Mouse (Mus musculus) layer of hippocampus, adult 9-10 months (tissue): ENCODE data around the gene Pfkl.
A peak's percentile ranks its signal among the peaks of the same experiment; 100 is the strongest.
"Not testable (repeated sequence)": the region's sequence is repeated elsewhere in the genome, so short reads cannot be mapped to it uniquely, and the experiment has no call there.

Experiments
- DNase-seq: peaks from one replicate; pipeline ENCODE4 v3.0.0; 2022; ENCODE audit warnings: low spot score

Gene Pfkl

DNA sequence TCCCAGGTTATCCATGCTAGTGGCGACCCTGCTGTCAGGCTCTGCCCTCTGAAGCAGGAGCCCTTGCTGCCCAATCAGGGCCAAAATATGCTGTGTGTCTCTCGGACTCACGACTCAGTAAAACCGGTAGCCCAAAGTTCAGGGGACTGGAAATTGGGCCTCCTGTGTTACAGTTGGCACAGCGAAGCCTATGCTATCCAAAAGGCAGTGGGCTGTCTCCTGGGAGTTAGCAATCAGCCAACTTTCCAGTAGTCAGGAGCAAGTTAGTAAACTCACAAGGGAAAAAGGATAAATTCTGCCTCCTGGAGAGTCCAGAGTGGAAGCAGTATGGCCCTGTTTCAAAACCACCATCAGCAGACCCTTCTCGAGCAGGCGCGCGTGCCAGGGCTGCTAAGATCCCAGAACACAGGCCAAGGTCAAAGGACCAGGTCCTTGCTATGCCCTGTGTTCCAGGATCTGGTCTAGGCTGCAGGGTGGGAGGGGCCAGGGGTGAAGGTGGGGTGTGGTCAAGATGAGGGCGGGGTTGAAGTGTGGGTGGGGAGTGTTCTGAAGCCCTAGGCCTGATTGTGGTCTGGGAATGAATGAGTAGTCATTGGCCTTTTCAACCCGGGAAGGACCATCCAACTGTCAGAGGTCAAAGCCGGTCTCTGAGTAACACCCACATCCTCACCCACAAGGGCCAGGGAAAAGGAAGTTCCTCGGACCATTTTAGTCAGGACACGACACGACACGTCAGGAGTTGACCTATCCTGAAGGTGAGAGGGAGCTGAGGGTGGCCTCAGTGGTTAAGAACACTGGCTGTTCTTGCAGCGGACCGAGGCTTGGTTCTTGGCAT, 3.0 kb upstream of the Pfkl start:
- no peak for DNase-seq

DNA sequence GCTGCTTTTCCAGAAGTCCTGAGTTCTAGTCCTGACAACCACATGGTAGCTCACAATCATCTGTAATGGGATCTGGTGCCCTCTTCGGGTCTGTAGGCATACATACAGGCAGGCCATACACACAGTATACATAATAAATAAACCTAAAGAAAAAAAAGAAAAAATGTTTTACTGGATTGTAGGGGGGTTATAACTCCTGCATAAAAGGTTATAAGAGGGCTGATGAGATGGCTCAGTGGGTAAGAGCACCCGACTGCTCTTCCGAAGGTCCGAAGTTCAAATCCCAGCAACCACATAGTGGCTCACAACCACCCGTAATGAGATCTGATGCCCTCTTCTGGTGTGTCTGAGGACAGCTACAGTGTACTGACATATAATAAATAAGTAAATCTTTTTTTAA, 1.2 kb upstream of the Pfkl start:
- not testable (repeated sequence) for DNase-seq

DNA sequence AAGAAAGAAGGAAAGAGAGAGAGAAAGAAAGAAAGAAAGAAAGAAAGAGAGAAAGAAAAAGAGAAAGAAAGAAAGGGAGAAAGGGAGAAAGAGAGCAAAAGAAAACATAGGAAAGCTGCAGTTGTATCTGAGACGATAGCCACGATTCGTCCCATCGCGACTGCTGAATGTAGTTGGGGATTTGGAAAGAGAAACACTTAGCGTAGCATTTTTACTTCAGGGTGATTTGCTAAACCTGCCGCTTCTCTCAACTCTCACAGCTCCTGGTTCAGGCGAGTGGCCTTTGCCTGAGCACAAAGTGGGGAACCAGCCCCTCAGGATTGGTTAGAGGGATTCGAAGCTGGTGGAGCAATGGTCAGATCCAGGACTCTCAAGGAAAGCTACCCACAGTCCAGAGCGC, 452 bp upstream of the Pfkl start:
- DNase-seq = no peak

DNA sequence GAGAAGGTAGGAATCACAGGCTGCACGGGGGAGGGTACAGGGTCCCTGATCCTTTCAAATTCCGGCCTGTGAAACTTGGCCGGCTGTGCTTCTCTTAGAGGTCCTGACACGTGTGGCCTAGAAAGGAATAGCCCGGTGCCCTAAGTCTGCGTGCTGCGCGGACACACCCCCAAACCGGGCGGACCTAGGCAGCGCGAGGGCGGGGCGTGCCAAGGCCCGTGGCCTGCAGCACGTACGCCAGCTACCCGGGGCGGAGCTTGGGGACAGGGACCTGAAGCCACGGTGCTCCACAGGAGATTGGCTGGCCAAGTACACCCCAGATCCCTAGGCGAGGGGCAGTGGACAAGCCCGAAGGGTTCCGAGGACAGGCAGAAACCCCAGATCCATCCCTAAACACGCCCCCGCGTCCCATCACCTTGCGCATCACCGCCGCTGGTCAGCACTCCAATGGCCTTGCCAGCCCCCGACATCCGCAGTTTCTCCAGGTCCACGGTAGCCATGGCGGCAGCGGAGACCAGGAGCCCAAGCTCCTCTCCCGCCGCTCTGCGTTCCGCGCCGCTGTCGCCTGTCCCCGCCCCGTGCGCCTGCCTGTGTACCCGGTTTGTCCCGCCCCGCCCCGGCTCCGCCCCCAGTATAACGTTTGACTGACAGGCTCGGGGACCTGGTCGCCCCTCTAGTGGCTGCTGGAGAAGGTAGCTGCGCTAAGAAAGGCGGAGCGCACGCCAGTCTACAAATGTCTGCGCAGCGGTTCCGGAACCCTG, 519 bp downstream of the Pfkl start:
- DNase-seq = peak; percentile 79

DNA sequence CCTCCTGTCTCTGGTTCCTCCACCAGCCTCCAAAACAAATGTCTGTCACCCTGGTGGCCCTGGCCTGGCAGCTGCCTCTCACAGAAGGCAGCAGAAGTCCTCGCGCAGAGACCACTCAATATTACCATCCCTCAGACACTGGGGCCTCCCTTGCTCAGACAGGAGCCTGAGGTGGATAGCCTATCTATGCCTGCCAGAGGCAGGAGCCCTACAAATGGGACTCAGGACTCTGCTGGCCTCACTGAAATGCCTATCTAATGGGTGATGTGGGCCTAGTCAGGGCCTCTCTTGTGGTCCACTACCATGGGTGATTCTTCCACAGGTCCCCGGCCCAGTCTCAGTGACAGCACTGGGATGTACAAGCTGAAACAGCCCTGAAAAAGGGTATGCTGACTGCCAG, 1.7 kb downstream of the Pfkl start:
- DNase-seq = no peak

DNA sequence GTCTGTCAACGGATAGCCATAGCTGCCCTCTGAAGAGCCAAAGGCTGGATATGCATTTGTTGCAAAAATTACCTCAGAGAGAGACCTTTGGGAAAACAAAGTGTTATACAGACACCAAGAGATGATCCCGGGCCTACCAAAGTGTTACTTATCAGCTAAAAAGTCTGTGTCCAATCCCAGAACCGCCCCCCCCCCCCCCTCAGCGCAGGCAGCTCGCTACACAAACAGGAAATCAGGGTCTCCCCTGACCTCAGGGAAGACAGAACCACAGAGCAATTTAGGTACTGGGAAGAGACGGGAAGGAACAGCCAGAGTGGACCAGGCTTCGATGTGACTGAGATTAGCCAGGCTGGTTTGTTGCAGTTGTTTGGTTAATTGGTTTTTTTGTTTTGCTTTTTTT, 2.7 kb downstream of the Pfkl start:
- DNase-seq = no peak

DNA sequence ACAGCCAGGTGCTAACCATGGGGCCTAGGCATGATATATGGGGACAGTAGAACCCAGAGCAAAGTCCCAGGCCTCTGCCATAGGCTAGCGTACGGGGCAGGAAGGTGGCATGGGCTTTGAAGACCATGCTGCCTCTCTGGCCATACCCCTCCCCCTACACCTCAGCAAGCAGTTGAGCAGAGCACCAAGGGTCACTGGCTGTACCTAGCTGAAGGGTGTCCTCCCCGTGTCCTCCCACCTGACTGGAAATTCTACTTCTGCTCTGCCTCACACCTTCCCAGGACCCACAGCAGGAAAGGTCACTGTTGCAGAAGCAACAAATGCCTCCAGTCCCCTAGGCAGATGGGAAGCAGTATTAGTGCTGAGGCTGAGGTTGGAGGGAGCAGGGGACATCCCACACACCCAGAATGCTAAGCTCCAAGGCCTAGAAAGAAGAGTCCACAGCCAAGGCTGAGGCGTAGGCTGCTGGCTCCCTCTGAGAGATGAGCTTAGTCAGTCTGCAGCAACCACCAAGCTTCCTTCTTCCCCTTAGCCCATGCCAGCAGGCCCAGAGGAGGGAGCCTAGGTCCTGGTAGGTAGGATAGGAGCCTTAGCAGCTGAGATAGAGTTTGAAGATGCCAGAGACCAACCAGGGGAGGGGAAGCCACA, 4.0 kb downstream of the Pfkl start:
- DNase-seq = no peak

DNA sequence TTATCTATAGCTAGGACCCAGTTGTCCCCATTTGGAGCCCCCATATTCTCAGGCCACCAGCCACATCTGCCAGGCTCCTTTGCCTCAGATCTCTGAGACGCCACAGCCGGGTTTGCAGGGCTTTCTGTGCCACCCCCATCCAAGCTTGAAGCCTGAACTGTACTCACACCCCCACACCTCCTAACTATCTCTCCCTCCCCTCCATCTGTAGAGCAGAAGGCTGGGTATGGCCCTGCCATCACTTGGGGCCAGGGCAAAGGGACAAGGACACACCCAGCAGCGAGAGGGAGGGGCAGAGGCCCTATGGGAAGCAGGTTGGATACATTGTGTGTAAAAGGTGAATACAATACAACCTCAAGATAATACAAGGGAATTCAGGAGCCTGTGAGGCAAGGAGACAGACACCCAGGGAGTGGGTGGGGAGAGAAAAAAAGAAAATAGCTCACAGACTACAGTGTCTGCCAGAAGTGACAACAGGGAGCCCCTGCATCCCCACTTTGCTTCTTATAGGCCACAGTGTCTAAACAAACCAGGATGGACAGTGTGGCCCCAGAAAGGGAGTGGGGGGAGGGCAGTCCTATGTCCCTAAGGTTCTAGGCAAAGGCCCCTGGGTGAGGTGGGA, 5.3 kb downstream of the Pfkl start:
- no peak for DNase-seq

DNA sequence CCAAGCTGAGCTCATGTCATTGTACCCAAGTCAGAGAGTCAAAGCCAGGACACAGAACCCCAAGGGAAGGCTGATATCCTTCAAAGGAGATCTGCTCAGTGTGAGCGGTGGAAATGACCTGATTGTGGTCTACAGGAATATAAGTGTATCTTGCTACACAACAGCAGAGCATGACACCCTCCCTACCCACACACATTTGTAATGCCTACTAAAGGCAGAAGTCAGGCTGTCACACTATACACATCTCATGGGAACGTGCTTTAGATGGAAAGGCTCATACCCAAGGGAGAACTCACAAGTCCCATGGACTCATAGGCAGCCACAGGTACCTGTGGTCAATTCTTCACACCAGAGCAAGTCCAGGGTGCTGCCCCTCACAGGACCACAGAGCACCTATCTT, 7.6 kb downstream of the Pfkl start:
- no peak for DNase-seq

DNA sequence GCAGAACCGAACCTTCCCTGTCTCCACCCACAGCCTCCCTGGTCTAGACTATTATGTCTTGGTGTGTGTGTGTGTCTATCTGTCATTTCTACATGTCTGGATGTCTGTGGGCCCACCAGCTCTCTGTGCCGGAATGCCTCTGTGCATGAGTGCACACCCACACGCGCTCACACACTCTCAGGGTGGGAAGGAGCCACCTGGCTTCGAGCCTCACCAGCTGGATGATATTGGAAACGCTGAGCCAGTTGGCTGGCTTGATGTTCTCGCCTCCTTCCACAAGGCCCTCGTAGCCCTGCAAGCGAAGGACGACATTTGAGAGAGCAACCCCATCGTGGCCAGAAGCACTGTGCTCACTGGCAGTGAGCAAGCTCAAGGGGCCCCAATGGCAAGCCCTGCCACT, 8.1 kb downstream of the Pfkl start:
- peak; percentile 84 for DNase-seq

DNA sequence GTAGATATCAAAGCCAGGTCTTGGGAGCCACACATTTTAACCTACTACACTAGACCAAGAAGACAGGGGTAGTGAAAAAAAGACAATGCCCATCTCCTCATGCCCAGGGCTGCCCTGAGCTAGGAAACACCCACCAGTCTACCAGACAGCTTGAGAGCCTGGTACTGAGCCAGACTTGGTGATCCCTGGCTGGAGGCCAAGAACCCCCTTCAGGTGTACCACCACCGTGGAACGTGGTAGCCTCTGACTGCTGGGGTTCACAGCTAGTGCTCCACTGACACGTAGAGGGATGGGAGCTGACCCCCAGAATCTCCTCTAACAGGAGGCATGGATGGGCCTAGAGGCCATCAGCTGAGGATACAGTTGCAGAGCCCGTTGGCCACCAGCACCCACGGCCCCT, 9.7 kb downstream of the Pfkl start:
- DNase-seq = no peak

DNA sequence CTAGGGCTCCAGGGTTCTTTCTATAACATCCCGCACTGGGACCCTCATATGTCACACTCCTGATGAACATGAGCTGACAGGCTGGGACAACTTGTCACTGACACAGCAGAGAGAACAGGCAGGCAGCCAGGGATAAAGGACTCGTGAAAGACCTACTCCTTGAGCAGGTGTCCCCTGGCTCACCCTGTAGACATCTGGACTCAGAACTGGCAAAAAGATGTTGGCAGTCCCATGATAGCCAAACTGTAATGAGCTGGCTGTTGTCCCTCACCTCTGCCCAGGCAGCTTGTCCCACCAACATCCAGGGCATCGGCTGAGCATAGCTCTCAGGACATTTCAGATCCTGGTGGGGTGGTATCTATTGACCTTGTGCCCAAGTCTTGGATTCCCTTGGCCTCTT, 14.2 kb downstream of the Pfkl start:
- DNase-seq = no peak

DNA sequence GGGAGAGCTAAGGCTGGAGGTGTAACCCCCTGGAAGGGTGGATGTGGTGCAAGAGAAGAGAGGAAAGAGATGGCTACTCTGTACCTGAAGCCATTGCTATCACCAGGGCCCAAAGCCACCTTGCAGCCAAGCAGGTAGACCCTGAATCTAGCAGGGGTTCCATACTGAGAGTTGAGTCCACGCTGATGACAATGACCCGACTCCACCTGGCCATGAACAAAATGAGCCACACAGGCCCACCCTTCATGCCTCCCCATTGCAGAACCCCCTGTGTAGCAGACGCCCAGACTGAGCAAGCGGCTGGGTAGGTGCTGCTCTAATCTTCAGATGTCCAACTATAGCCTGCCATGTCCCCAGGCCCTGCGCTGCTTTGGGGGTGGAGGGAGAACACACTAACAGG, 24.1 kb downstream of the Pfkl start:
- DNase-seq = no peak

DNA sequence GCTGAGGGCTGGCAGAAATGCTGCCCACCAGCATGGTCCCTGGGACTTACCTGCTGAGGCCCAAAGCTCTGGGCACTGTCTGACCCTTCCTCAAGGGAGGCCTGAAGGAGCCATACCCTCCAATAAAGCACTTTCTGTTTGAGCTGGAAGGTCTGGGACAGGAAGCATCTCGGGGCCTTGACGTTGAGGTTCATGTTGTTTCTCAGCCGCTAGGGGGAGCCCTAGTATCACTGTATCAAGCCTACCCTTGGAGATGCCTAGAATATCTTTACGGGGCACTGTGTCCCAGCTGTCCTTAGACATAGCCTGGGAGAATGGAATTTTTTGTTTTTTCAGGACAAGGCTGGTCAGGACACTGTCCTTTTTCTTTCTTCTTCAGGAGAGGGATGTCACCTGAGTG, 25.2 kb downstream of the Pfkl start:
- no peak for DNase-seq

DNA sequence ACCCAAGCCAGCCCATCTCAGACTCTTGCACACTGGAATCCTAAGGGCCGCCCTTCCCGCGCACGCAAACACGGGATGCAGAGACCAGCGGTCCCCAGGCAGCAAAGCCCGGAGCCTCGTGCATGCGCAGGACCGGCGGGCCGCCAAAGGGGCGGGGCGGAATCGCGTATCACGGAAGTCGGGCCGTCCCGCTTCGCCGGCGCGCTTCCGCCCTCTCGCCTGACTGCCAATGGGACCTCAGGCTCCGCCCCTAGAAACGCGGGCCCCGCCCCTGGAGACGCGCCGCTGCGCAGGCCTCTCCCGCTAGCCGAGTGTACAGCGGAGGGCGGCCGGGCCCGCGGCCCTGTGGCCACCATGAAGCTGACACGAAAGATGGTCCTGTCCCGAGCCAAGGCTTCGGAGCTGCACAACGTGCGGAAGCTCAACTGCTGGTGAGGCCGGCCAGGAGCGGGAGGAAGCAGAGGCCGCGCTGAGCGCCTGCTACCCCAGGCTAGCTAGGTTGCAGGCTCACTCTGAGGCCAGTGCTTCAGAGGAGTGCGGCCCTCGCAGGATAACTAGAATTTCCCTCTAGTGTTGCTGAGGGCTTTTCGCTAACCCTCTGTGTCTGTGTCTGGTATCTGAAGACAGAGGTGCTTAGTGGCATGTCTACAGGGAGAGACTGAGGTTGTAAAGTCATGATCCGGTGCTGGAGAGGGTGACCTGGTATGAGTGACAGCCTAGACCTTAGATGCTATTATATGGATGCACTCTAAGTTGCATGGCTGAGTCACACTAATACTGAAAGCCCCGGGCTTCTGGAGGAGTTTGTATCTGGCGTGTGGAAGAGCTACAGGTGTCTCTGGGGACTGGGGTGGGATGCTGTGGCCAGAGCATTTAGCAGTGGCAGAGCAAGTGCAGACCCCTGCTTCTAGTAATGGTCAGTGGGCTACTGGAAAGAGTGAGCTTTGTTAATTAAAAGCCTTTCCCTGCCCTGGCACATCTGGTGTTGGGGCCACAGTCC, 31.2 kb downstream of the Pfkl start, which contains the start of gene 1810043G02Rik:
Gene 1810043G02Rik (plus strand): TSS at position 174 of the 1,000 bp plus-strand sequence.
- peak; percentile 96 for DNase-seq

DNA sequence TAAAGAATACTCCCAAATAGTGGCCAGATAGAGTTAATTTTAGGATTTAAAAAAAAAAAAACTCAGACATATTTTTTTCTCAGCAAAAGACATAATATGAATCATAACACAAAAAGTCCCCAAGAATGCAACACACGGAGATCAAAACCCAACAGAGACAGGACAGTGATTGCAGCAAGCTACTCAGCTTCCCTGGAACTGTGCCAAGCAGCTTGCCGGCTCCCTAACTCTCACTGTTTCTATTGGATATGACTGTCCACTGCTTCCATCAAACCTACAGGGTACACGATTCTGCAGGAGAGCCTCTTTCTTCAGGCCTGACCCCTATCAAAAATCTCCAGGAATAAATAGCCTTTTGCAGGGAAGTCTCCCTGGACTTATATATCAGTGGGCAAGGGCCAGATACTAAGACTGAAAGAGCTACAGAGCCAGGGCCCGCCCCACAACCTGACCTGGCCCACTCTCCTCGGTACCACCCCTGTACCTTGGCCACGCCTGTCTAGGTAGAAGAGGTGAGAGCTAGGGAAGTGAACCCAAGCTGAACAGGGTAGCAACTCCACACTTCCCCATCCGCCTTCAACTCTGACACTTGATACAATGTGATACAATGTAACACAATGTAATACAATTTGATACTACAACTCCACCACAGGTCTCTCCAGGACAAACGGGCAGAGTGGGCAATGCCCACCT, 33.3 kb downstream of the Pfkl start:
- no peak for DNase-seq

DNA sequence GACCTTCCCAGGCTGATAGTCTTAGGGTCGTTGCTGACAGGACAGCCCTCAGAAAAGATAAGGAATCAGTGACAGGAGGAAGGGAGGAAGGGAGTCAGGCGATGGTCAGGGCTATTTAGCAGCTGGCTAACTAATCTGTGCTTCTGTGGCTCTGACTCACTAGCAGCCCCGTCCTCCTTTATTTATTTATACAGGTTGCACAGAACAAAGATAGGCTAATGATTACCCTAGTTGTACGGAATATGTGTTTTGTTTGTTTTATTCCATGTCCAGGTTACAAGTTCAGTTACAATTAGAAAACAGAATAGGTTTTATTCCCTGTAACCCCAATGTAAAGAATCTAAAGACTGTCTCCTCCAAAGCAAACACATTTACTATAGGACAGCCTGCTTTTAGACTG, 34.2 kb downstream of the Pfkl start:
- no peak for DNase-seq

DNA sequence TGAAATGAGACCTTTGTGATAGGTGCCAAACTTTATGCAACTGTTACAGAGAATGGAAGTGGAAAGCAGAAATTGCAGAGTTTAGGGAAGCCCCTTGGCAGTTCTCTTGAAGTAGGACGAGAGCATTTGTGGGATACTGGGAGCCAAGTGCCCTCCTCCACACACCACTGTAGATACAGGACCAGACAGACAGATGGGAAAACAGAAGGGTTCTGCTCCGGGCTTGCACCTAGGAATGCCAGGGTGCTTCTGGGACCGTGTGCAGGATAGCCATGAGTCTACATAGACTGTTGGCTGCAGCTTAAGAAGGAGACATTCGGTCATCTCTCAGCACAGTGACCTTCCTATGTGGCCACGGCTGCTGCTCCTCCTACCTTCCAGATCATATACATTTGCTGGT, 35.1 kb downstream of the Pfkl start:
- no peak for DNase-seq

DNA sequence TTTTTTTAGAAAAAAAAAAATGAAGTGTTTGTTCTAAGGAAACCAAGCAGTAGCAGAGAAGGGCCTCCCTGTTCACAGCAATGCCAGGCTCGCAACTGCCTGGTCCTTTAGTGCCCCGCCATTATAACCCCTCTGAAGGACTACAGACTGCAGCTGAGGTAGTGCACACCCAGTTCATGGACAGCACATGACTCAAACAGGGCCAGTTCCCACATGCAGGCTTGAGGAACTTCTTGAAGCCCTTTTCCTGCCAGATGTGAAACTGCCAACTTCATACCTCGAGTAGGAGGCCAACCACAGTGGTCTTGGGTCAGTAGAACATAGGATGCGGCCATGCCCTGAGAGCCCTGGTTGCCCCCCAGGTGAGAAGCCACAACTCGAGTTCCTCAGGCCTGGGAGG, 35.6 kb downstream of the Pfkl start:
- DNase-seq = no peak

DNA sequence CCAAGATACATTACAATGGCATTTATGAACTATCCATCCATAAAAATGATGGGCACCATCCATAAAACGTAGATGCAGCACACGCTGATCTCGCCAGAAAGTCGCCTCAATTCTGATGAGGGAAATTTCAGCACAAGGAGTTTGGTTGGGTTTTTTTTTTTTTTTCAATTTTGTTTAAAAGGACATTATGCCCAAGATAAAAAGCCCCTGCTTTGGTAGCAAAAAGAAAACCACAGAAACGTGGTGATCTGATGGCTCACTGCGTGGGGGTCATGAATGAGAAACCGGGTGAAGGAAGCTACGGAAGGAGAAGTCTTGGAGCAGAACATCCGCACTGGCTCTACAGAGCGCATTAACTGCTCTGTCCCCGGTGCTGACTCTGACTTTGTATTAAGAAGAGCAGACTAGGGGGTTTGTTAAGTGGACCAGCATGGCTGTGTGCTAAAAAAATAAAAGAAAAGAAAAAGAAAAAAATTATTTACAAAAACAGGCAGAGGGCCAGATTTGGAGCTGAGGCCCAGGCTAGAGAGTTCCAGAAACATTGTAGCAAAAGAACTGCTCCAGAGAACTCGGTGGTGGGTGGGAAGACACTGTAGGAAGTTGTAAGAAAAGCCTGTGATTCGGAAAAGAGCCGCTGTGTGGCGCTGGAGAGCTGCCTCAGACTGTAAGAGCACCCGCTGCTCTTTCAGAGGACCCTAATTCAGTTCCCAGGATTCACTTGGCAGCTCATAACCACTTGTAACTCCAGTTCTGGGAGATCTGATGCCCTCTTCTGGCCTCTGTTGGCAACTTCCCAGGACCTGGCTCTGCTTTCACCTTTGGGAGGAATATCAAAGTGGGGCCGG, 38.0 kb downstream of the Pfkl start:
- DNase-seq = no peak
